ENCODE assay signal across 27 mouse cellular contexts in the genomic region with DNA sequence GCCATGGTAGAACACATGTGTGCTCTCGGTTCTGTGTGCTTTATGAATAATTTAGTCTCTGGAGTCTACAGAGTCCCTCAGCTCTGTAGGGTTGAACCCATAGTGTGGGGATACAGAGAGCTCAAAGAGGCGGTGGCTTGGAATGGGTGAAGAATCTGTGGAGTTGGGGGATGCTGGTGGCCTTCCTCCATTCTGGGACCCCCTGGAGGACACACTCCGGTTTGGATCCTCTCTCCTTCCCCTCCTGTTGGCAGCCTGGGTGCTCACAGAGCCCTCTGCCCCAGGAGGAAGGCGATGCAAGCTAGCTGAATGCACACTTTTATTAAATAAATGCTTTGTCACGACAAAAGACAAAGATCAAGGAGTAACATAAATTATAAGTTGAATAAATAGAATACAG. TPM values are rescaled to one million over a fixed set of nuclear protein-coding genes. Genes with fewer than 3 reads are reported as not detected.
"Had no signal": no experiment of that assay in that cellular context is flagged by ENCODE, and none has a peak within 500 bp of the region (broad histone marks: within the 10 kb centered on the region; RNA-seq: fewer than 3 reads in every experiment).

No protein-coding gene starts in this region.

- H3K9me3 ChIP-seq: embryonic facial prominence, embryonic 10.5 days; embryonic facial prominence, embryonic 12.5 days; embryonic facial prominence, embryonic 13.5 days; embryonic facial prominence, embryonic 15.5 days; forebrain, embryonic 10.5 days; forebrain, embryonic 13.5 days; forebrain, embryonic 15.5 days had no signal

- H3K27me3 ChIP-seq: embryonic facial prominence, embryonic 12.5 days; embryonic facial prominence, embryonic 13.5 days; embryonic facial prominence, embryonic 15.5 days; forebrain, embryonic 13.5 days; forebrain, embryonic 15.5 days had no signal

- H3K4me3 ChIP-seq: embryonic facial prominence, embryonic 10.5 days; embryonic facial prominence, embryonic 12.5 days; embryonic facial prominence, embryonic 13.5 days; embryonic facial prominence, embryonic 15.5 days; erythroblast, embryonic 14.5 days; forebrain, embryonic 10.5 days; forebrain, embryonic 13.5 days; forebrain, embryonic 15.5 days; gastrocnemius, adult 2 months; heart, adult 2 months had no signal

- H3K4me2 ChIP-seq: embryonic facial prominence, embryonic 12.5 days; embryonic facial prominence, embryonic 13.5 days; embryonic facial prominence, embryonic 15.5 days; forebrain, embryonic 13.5 days; forebrain, embryonic 15.5 days had no signal

- DNase-seq: cerebellum, adult 18-20 months; cerebellum, adult 2 months; cerebellum, adult 8-10 months; cerebellum, adult 9-10 months; cerebellum, adult 9-11 months; cerebellum, postnatal 10 days; cerebellum, postnatal 14 days; cerebellum, postnatal 25 days; cerebellum, postnatal 36 days; embryo, embryonic 11 days; forebrain, postnatal 0 days; gastrocnemius, adult 2 months; gastrocnemius, postnatal 10 days; gastrocnemius, postnatal 14 days; gastrocnemius, postnatal 25 days; gastrocnemius, postnatal 36 days; heart, adult 18-20 months had no signal

- H3K9ac ChIP-seq: embryonic facial prominence, embryonic 12.5 days; embryonic facial prominence, embryonic 13.5 days; embryonic facial prominence, embryonic 15.5 days; forebrain, embryonic 13.5 days; forebrain, embryonic 15.5 days; forebrain, postnatal 0 days had no signal

- H3K27ac ChIP-seq: embryonic facial prominence, embryonic 10.5 days; embryonic facial prominence, embryonic 12.5 days; embryonic facial prominence, embryonic 13.5 days; embryonic facial prominence, embryonic 15.5 days; gastrocnemius, adult 2 months; heart, adult 2 months had no signal

- ATAC-seq: forebrain, embryonic 13.5 days; forebrain, embryonic 15.5 days; forebrain, embryonic 16.5 days; forebrain, postnatal 0 days had no signal

RNA-seq across cellular contexts. Expression of a gene that starts 17.1 kb away (rescaled TPM):
- polyA plus RNA-seq: erythroblast, embryonic 14.5 days had no signal
